Mouse (Mus musculus) brain, embryonic 14.5 days (tissue): Measurements from ENCODE around the gene Pten.

Source experiments
- CTCF ChIP-seq: fragments of 200-500 bp; IDR thresholded peaks from 2 replicates; pipeline ENCODE4 v1.5.1; 2012; ENCODE audit warnings: inconsistent platforms, mild to moderate bottlenecking, moderate library complexity, borderline replicate concordance; ENCODE audit not compliant: insufficient read depth, insufficient read length; ENCODE audit errors: extremely low read depth
- POLR2A ChIP-seq: fragments of 200-500 bp; IDR thresholded peaks from 2 replicates; pipeline ENCODE4 v1.6.1; 2012; ENCODE audit warnings: mild to moderate bottlenecking, inconsistent platforms, borderline replicate concordance; ENCODE audit not compliant: poor library complexity, insufficient read depth, insufficient read length, severe bottlenecking; ENCODE audit errors: extremely low read depth

- TF ChIP-seq CTCF, result no peak
- TF ChIP-seq POLR2A, result no peak
Observed at GRCm38 (mm10) chr19:32781305-32782071, 24.2 kb downstream of the Pten start.
